Mouse (Mus musculus) kidney, postnatal 0 days (tissue): Measurements from ENCODE around the gene Plcl1. TPM values are rescaled to one million over a fixed set of nuclear protein-coding genes. Genes with fewer than 3 reads are reported as not detected.
"Not testable (repeated sequence)": the region's sequence is repeated elsewhere in the genome, so short reads cannot be mapped to it uniquely, and the experiment has no call there.

Experiments used
- ATAC-seq: fragments of 200-750 bp; cut with Nextera tagmentation; replicated peaks from 2 replicates; pipeline ENCODE4 v1.8.0; 2017; ENCODE audit warnings: low read depth, moderate number of reproducible peaks, moderate TSS enrichment, moderate library complexity; ENCODE audit not compliant: low FRiP score
- DNase-seq: peaks from one replicate; pipeline ENCODE4 v3.0.0-alpha.2; 2016; ENCODE audit warnings: low spot score
- H3K27ac ChIP-seq: fragments of 300-500 bp; sonication (generic); 2 replicates; pipeline ENCODE4 v1.5.1; 2014; ENCODE audit warnings: mild to moderate bottlenecking
- H3K27me3 ChIP-seq: fragments of 300-500 bp; sonication (generic); 2 replicates; pipeline ENCODE4 v1.6.1; 2014; ENCODE audit warnings: low read length, mixed read lengths; ENCODE audit not compliant: insufficient read depth
- H3K36me3 ChIP-seq: fragments of 300-500 bp; sonication (generic); 2 replicates; pipeline ENCODE4 v1.6.1; 2014; ENCODE audit warnings: low read length, mixed read lengths; ENCODE audit not compliant: insufficient read depth
- H3K4me1 ChIP-seq: fragments of 300-500 bp; sonication (generic); replicated peaks from 2 replicates; pipeline ENCODE4 v1.6.1; 2014; ENCODE audit warnings: antibody characterized with exemption, low read length, mixed read lengths; ENCODE audit not compliant: insufficient read depth
- H3K4me2 ChIP-seq: fragments of 300-500 bp; sonication (generic); 2 replicates; pipeline ENCODE4 v1.6.1; 2014; ENCODE audit warnings: mild to moderate bottlenecking, low read length, moderate library complexity, mixed read lengths
- H3K4me3 ChIP-seq: fragments of 300-500 bp; sonication (generic); replicated peaks from 2 replicates; pipeline ENCODE4 v1.5.1; 2014; ENCODE audit warnings: low read depth, low read length
- H3K9ac ChIP-seq: fragments of 300-500 bp; sonication (generic); 2 replicates; pipeline ENCODE4 v1.6.1; 2014; ENCODE audit warnings: low read depth, low read length
- H3K9me3 ChIP-seq: fragments of 300-500 bp; sonication (generic); replicated peaks from 2 replicates; pipeline ENCODE4 v1.6.1; 2016; ENCODE audit warnings: low read length, inconsistent platforms, mixed read lengths
- CTCF ChIP-seq: IDR thresholded peaks from 2 replicates; pipeline ENCODE4 v1.5.1; 2016; ENCODE audit warnings: antibody characterized with exemption, low read depth, mild to moderate bottlenecking, moderate library complexity
- WGBS: fragments of 180-500 bp; shearing (Covaris S2); extraction: QIAGEN DNeasy Blood & Tissue Kit; methylation state at CpG from one replicate; pipeline ENCODE4 v1.1.7; 2014; 5-methylcytosine and 5-hydroxymethylcytosine counted together
- polyA plus RNA-seq: library from polyadenylated mRNA; unstranded; fragments of >200 nt; fragmentation: Nextera tagmentation; extraction: Ambion mirVana; gene quantifications from 2 replicates; pipeline ENCODE4 v1.2.1, GENCODE M21; 2015

Gene Plcl1
- polyA plus RNA-seq, 1 experiment from 2014 or later = 4.2 TPM

- no peak for TF ChIP-seq CTCF
- Histone ChIP-seq H3K9ac (no peak overlapping the region), H3K4me3 (no peak overlapping the region), H3K4me2 (no peak overlapping the region), H3K4me1 (no peaks in the 10 kb centered on the region), H3K27ac (no peak overlapping the region), H3K36me3 (no peaks in the 10 kb centered on the region), H3K9me3 (no peaks in the 10 kb centered on the region), H3K27me3 (no peaks in the 10 kb centered on the region)
- DNase-seq (no peak), ATAC-seq (no peak)
- 80% methylated on average over 6 of the region's 6 CpGs for WGBS
Measured at GRCm38 (mm10) chr1:55507061-55507460, 101.3 kb downstream of the Plcl1 start.

DNA sequence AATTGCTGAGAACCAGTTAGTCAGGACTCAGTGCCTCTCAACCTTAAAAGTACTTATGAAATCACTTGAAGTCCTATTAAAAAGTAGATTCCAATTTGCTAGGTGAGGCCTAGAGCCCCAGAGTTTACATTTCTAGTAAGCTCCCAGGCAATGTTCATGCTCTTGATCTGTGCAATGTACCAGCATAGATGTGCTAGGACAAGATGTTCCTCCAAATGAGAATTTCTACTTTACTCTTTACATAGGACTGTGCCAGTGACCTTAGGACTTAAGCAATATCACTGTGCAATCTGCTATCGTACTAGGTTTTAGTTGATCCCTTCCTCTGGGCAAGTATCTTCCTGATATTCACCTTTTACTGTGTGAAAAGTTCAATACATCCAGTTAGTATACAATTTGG, 103.9 kb downstream of the Plcl1 start:
- Histone ChIP-seq H3K27me3 (no peaks in the 10 kb centered on the region), H3K27ac (no peak overlapping the region), H3K9ac (no peak overlapping the region), H3K4me2 (no peak overlapping the region), H3K4me3 (no peak overlapping the region), H3K4me1 (no peaks in the 10 kb centered on the region), H3K36me3 (no peaks in the 10 kb centered on the region), H3K9me3 (no peaks in the 10 kb centered on the region)
- 100% methylated on average over 1 of the region's 1 CpGs for WGBS
- no peak for TF ChIP-seq CTCF
- ATAC-seq (no peak), DNase-seq (no peak)

GRCm38 (mm10) chr1:55512165-55512564, 106.4 kb downstream of the Plcl1 start:
- DNase-seq (no peak), ATAC-seq (no peak)
- no peaks in the 10 kb centered on the region for H3K36me3 ChIP-seq
- 68% methylated on average over 3 of the region's 3 CpGs for WGBS
- no peak overlapping the region for H3K27ac ChIP-seq
- H3K4me2 ChIP-seq = no peak overlapping the region
- no peak for TF ChIP-seq CTCF
- H3K4me3 ChIP-seq = no peak overlapping the region
- no peaks in the 10 kb centered on the region for H3K4me1 ChIP-seq
- no peak overlapping the region for H3K9ac ChIP-seq
- no peaks in the 10 kb centered on the region for H3K27me3 ChIP-seq
- H3K9me3 ChIP-seq = no peaks in the 10 kb centered on the region

DNA sequence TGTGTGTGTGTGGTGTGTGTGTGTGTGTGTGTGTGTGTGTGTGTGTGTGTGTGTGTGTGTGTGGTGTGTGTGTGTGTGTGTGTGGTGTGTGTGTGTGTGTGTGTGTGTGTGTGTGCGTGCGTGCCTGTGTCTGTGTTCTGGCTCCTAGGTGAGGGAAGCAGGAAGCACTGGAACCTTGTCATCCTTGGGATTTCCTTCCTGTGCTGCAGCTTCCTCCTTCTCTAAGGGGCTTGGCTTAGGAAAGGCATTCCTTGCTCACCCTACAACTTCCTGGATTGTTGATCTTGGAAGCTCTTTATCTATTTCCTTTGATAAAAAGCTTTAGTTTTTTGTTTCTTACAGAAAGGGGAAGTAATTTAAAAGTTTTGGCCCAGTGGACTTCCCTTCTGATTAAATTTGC, 107.1 kb downstream of the Plcl1 start:
- not testable (repeated sequence) for H3K4me2 ChIP-seq, H3K36me3 ChIP-seq, H3K4me3 ChIP-seq, H3K9ac ChIP-seq, H3K9me3 ChIP-seq, H3K4me1 ChIP-seq, ATAC-seq, H3K27me3 ChIP-seq
- 63% methylated on average over 2 of the region's 2 CpGs for WGBS
- peak; percentile 83 for DNase-seq
- 0 out of 2 replicates have a peak overlapping the region, but pooled peaks have one; percentile 42 for H3K27ac ChIP-seq

GRCm38 (mm10) chr1:55517182-55517581, 111.5 kb downstream of the Plcl1 start:
- H3K4me2 ChIP-seq = no peak overlapping the region

GRCm38 (mm10) chr1:55523966-55524365, 118.2 kb downstream of the Plcl1 start:
- no peak overlapping the region for H3K27ac ChIP-seq
- H3K4me1 ChIP-seq = peaks cover 4% of the 10 kb centered on the region; the same call in 1 of the 2 replicates
- ATAC-seq (no peak), DNase-seq (no peak)
- H3K27me3 ChIP-seq = no peaks in the 10 kb centered on the region
- 85% methylated on average over 1 of the region's 1 CpGs for WGBS
- no peak for TF ChIP-seq CTCF
- no peaks in the 10 kb centered on the region for H3K36me3 ChIP-seq
- H3K9ac ChIP-seq = no peak overlapping the region
- no peaks in the 10 kb centered on the region for H3K9me3 ChIP-seq
- no peak overlapping the region for H3K4me3 ChIP-seq
- no peak overlapping the region for H3K4me2 ChIP-seq

More at GRCm38 (mm10) chr1:55517182-55517581, 111.5 kb downstream of the Plcl1 start:
- no peaks in the 10 kb centered on the region for H3K27me3 ChIP-seq
- no peak for DNase-seq
- H3K4me1 ChIP-seq = no peaks in the 10 kb centered on the region
- no peak overlapping the region for H3K4me3 ChIP-seq
- no peak overlapping the region for H3K9ac ChIP-seq
- H3K27ac ChIP-seq = no peak overlapping the region
- no peaks in the 10 kb centered on the region for H3K9me3 ChIP-seq
- H3K36me3 ChIP-seq = no peaks in the 10 kb centered on the region
- ATAC-seq = no peak
- no peak for TF ChIP-seq CTCF

- no peak overlapping the region for H3K4me3 ChIP-seq
- H3K9ac ChIP-seq = no peak overlapping the region
- WGBS = 69% methylated on average over 5 of the region's 5 CpGs
- no peaks in the 10 kb centered on the region for H3K36me3 ChIP-seq
- H3K9me3 ChIP-seq = no peaks in the 10 kb centered on the region
- ATAC-seq (no peak), DNase-seq (no peak)
- peaks cover 4% of the 10 kb centered on the region; the same call in 1 of the 2 replicates for H3K4me1 ChIP-seq
- H3K27ac ChIP-seq = no peak overlapping the region
- no peak for TF ChIP-seq CTCF
- no peaks in the 10 kb centered on the region for H3K27me3 ChIP-seq
- H3K4me2 ChIP-seq = no peak overlapping the region
Measured at GRCm38 (mm10) chr1:55525100-55525499, 119.4 kb downstream of the Plcl1 start.
